Mouse (Mus musculus) limb, embryonic 15.5 days (tissue): ENCODE data around the gene Prok1. TPM values are rescaled to one million over a fixed set of nuclear protein-coding genes. Genes with fewer than 3 reads are reported as not detected.

Experiments
- polyA plus RNA-seq: library from polyadenylated mRNA; unstranded; fragments of >200 nt; fragmentation: Nextera tagmentation; extraction: Ambion mirVana; gene quantifications from 2 replicates; pipeline ENCODE4 v1.2.1, GENCODE M21; 2015

Prok1 gene
- polyA plus RNA-seq, 1 experiment from 2014 or later = 0.06 TPM

Other genes with a start within 250 kb of the Prok1 start
- 1.1 and 1.5 TPM in 2 replicates for gene Kcna3, start 203.5 kb downstream of the Prok1 start, polyA plus RNA-seq
- 0.14 and 0.22 TPM in 2 replicates for gene Kcna2, start 138.6 kb downstream of the Prok1 start, polyA plus RNA-seq
- 0.08 and 0.09 TPM in 2 replicates for gene Kcna10, start 56.7 kb downstream of the Prok1 start, polyA plus RNA-seq
- gene Cym, start 18.0 kb downstream of the Prok1 start, polyA plus RNA-seq = 0.15 and 1.5 TPM in 2 replicates
- not detected in 2 replicates for gene A630076J17Rik, start 9.1 kb downstream of the Prok1 start, polyA plus RNA-seq
- 175 and 176 TPM in 2 replicates for gene Lamtor5, start 39.2 kb upstream of the Prok1 start, polyA plus RNA-seq
- 6.7 and 7.1 TPM in 2 replicates for gene Slc16a4, start 51.5 kb upstream of the Prok1 start, polyA plus RNA-seq
- gene Rbm15, start 94.0 kb upstream of the Prok1 start, polyA plus RNA-seq = 11.6 and 12.8 TPM in 2 replicates
- 0.54 and 0.61 TPM in 2 replicates for gene Kcnc4, start 219.8 kb upstream of the Prok1 start, polyA plus RNA-seq